In genomic region chr11:18889139-18889538, GRCm38 (mm10) we compare ENCODE assay signal across 29 mouse cellular contexts.
DNase-seq lines count a peak whose midpoint lies in the region; ATAC-seq and TF ChIP-seq lines count a peak whose summit lies in the region.
"Had no signal": no experiment of that assay in that cellular context is flagged by ENCODE, and none has a peak within 500 bp of the region (broad histone marks: within the 10 kb centered on the region; RNA-seq: fewer than 3 reads in every experiment).

No protein-coding gene starts in this region.

- H3K4me2 ChIP-seq in kidney, postnatal 0 days (ENCODE audit: low read length): no peak overlapping the region
- H3K4me2 ChIP-seq in lung, postnatal 0 days (replicated peaks; ENCODE audit: low read depth, low read length): no peak overlapping the region
- no peak overlapping the region for H3K4me2 ChIP-seq in neural tube, embryonic 13.5 days
- no peak overlapping the region for H3K4me2 ChIP-seq in neural tube, embryonic 15.5 days
- H3K4me2 ChIP-seq in stomach, embryonic 15.5 days: no peak overlapping the region
- H3K4me2 ChIP-seq: embryonic facial prominence, embryonic 15.5 days; forebrain, embryonic 12.5 days; intestine, embryonic 15.5 days; limb, embryonic 12.5 days had no signal

- no peak for TF ChIP-seq EP300 in lung, postnatal 0 days (IDR thresholded peaks at IDR 0.05)

- DNase-seq in kidney, postnatal 0 days (ENCODE audit: low spot score): peak; percentile 78
- no peak for DNase-seq in kidney, adult 8-10 months
- peak; percentile 45 for DNase-seq in lung, postnatal 0 days (ENCODE audit: low spot score)
- no peak for DNase-seq in lung, postnatal 14 days
- no peak for DNase-seq in heart, postnatal 10 days
- DNase-seq: adrenal gland, postnatal 14 days; cerebellum, adult 11 months; cerebellum, adult 9-10 months; cerebellum, postnatal 36 days; forebrain, postnatal 0 days; kidney, adult 9 months; kidney, postnatal 25 days; retina, postnatal 1 day; right cerebral cortex, postnatal 14 days; thymus, postnatal 4 days had no signal

- no peak for ATAC-seq in kidney, postnatal 0 days (replicated peaks; ENCODE audit: low FRiP score, low read depth)
- no peak for ATAC-seq in lung, postnatal 0 days
- ATAC-seq in neural tube, embryonic 13.5 days (ENCODE audit: low read depth): no peak
- ATAC-seq in neural tube, embryonic 15.5 days (ENCODE audit: low FRiP score): no peak
- no peak for ATAC-seq in stomach, embryonic 15.5 days (ENCODE audit: insufficient read depth, low FRiP score, low read depth)
- ATAC-seq: CD4-positive, CD25-positive, alpha-beta regulatory T cell, adult 4 months; forebrain, postnatal 0 days; hindbrain, embryonic 16.5 days; intestine, embryonic 15.5 days; midbrain, embryonic 16.5 days had no signal

- H3K9ac ChIP-seq in kidney, postnatal 0 days (ENCODE audit: low read depth, low read length): no peak overlapping the region
- H3K9ac ChIP-seq in lung, postnatal 0 days (replicated peaks; ENCODE audit: low read depth): no peak overlapping the region
- H3K9ac ChIP-seq in neural tube, embryonic 13.5 days: no peak overlapping the region
- no peak overlapping the region for H3K9ac ChIP-seq in neural tube, embryonic 15.5 days (replicated peaks)
- H3K9ac ChIP-seq in stomach, embryonic 15.5 days: no peak overlapping the region
- H3K9ac ChIP-seq: embryonic facial prominence, embryonic 15.5 days; forebrain, embryonic 12.5 days; forebrain, postnatal 0 days; intestine, embryonic 15.5 days; limb, embryonic 12.5 days; liver, embryonic 14.5 days had no signal

- no peaks in the 10 kb centered on the region for H3K27me3 ChIP-seq in kidney, postnatal 0 days (ENCODE audit: insufficient read depth, low read length)
- H3K27me3 ChIP-seq in lung, postnatal 0 days (replicated peaks; ENCODE audit: insufficient read depth, low read length): no peaks in the 10 kb centered on the region
- no peaks in the 10 kb centered on the region for H3K27me3 ChIP-seq in neural tube, embryonic 13.5 days
- no peaks in the 10 kb centered on the region for H3K27me3 ChIP-seq in neural tube, embryonic 15.5 days (replicated peaks)
- no peaks in the 10 kb centered on the region for H3K27me3 ChIP-seq in stomach, embryonic 15.5 days (replicated peaks)
- H3K27me3 ChIP-seq: embryonic facial prominence, embryonic 15.5 days; intestine, embryonic 15.5 days had no signal

- H3K4me3 ChIP-seq in kidney, postnatal 0 days (replicated peaks; ENCODE audit: low read depth, low read length): no peak overlapping the region
- no peak overlapping the region for H3K4me3 ChIP-seq in lung, postnatal 0 days (ENCODE audit: low read depth, low read length)
- no peak overlapping the region for H3K4me3 ChIP-seq in neural tube, embryonic 13.5 days
- H3K4me3 ChIP-seq in neural tube, embryonic 15.5 days (replicated peaks): no peak overlapping the region
- no peak overlapping the region for H3K4me3 ChIP-seq in stomach, embryonic 15.5 days (replicated peaks)
- H3K4me3 ChIP-seq: embryonic facial prominence, embryonic 10.5 days; embryonic facial prominence, embryonic 15.5 days; forebrain, embryonic 12.5 days; intestine, embryonic 15.5 days; left cerebral cortex, adult 2 months; limb, embryonic 12.5 days had no signal

- no peaks in the 10 kb centered on the region for H3K36me3 ChIP-seq in kidney, postnatal 0 days (ENCODE audit: insufficient read depth, low read length)
- no peaks in the 10 kb centered on the region for H3K36me3 ChIP-seq in lung, postnatal 0 days (ENCODE audit: insufficient read depth, low read length)
- peaks cover 2% of the 10 kb centered on the region; the same call in 1 of the 2 replicates for H3K36me3 ChIP-seq in neural tube, embryonic 13.5 days
- H3K36me3 ChIP-seq in neural tube, embryonic 15.5 days: no peaks in the 10 kb centered on the region
- H3K36me3 ChIP-seq in stomach, embryonic 15.5 days: no peaks in the 10 kb centered on the region
- H3K36me3 ChIP-seq: embryonic facial prominence, embryonic 10.5 days; embryonic facial prominence, embryonic 15.5 days; forebrain, embryonic 12.5 days; intestine, embryonic 15.5 days; limb, embryonic 12.5 days had no signal

- intact Hi-C loops in heart, postnatal 10 days (cut with DNase I): no loop called here

- WGBS in kidney, postnatal 0 days: 9% methylated on average over 5 of the region's 5 CpGs
- 23% methylated on average over 5 of the region's 5 CpGs for WGBS in lung, postnatal 0 days
- 6% methylated on average over 5 of the region's 5 CpGs for WGBS in neural tube, embryonic 13.5 days
- 16% methylated on average over 5 of the region's 5 CpGs for WGBS in neural tube, embryonic 15.5 days
- 22% methylated on average over 5 of the region's 5 CpGs for WGBS in stomach, embryonic 15.5 days

- H3K27ac ChIP-seq in kidney, postnatal 0 days: no peak overlapping the region
- no peak overlapping the region for H3K27ac ChIP-seq in lung, postnatal 0 days (ENCODE audit: low read length)
- 0 out of 2 replicates have a peak overlapping the region, but pooled peaks have one; percentile 6 for H3K27ac ChIP-seq in neural tube, embryonic 13.5 days (replicated peaks)
- H3K27ac ChIP-seq in neural tube, embryonic 15.5 days (replicated peaks): no peak overlapping the region
- H3K27ac ChIP-seq in stomach, embryonic 15.5 days: peak overlapping the region; percentile 40; the same call in 1 of the 2 replicates
- H3K27ac ChIP-seq: embryonic facial prominence, embryonic 10.5 days; embryonic facial prominence, embryonic 15.5 days; forebrain, embryonic 12.5 days; intestine, embryonic 15.5 days; left cerebral cortex, adult 2 months; limb, embryonic 12.5 days; liver, embryonic 14.5 days; macrophage had no signal

- no peak for TF ChIP-seq CTCF in kidney, postnatal 0 days (IDR thresholded peaks at IDR 0.05; ENCODE audit: low read depth)
- no peak for TF ChIP-seq CTCF in lung, postnatal 0 days (IDR thresholded peaks at IDR 0.05)

- peaks cover 14% of the 10 kb centered on the region; the same call in 1 of the 2 replicates for H3K4me1 ChIP-seq in kidney, postnatal 0 days (replicated peaks; ENCODE audit: insufficient read depth, low read length)
- no peaks in the 10 kb centered on the region; the same call in 1 of the 2 replicates for H3K4me1 ChIP-seq in lung, postnatal 0 days (ENCODE audit: insufficient read depth, low read depth, low read length)
- H3K4me1 ChIP-seq in neural tube, embryonic 13.5 days (replicated peaks): peaks cover 46% of the 10 kb centered on the region
- peaks cover 17% of the 10 kb centered on the region for H3K4me1 ChIP-seq in neural tube, embryonic 15.5 days
- H3K4me1 ChIP-seq in stomach, embryonic 15.5 days: peaks cover 5% of the 10 kb centered on the region; the same call in 1 of the 2 replicates
- H3K4me1 ChIP-seq: embryonic facial prominence, embryonic 15.5 days had no signal

- no peaks in the 10 kb centered on the region for H3K9me3 ChIP-seq in kidney, postnatal 0 days (replicated peaks; ENCODE audit: low read length)
- H3K9me3 ChIP-seq in lung, postnatal 0 days (ENCODE audit: low read length): no peaks in the 10 kb centered on the region
- H3K9me3 ChIP-seq in neural tube, embryonic 13.5 days: no peaks in the 10 kb centered on the region
- H3K9me3 ChIP-seq in neural tube, embryonic 15.5 days (replicated peaks): no peaks in the 10 kb centered on the region
- no peaks in the 10 kb centered on the region for H3K9me3 ChIP-seq in stomach, embryonic 15.5 days
- H3K9me3 ChIP-seq: embryonic facial prominence, embryonic 10.5 days; embryonic facial prominence, embryonic 15.5 days; forebrain, embryonic 12.5 days; intestine, embryonic 15.5 days; limb, embryonic 12.5 days had no signal

Comparison
In these comparisons a context has a peak if more than half of its experiments do, and no peak if none do; other contexts are left out.
1. DNase-seq: peak in kidney, postnatal 0 days (single experiment) and lung, postnatal 0 days (single experiment); none in kidney, adult 8-10 months (0 of 2), lung, postnatal 14 days (single experiment) and heart, postnatal 10 days (0 of 2).
2. H3K27ac ChIP-seq: peak in neural tube, embryonic 13.5 days (single experiment) and stomach, embryonic 15.5 days (single experiment); none in kidney, postnatal 0 days (single experiment), lung, postnatal 0 days (single experiment) and neural tube, embryonic 15.5 days (single experiment).